ENCODE assay signal across 8 mouse cellular contexts in genomic region chr11:48799921-48800701, GRCm38 (mm10). TPM values are rescaled to one million over a fixed set of nuclear protein-coding genes. Genes with fewer than 3 reads are reported as not detected.
DNase-seq lines count a peak whose midpoint lies in the region; ATAC-seq lines count a peak whose summit lies in the region.

Gene Rack1 (plus strand): TSS chr11:48800332.

- intact Hi-C loops in gastrocnemius, postnatal 36 days (cut with DNase I): loop anchor here (2.0 to 10.0 kb wide), 2 partner anchors 17 to 445 kb away; partner anchors contain the start of genes Mgat1 and Trim41
- intact Hi-C loops in left cerebral cortex, postnatal 14 days (cut with DNase I): no loop called here

- H3K27ac ChIP-seq in intestine, embryonic 15.5 days: peak within 1 kb of the TSS; percentile 98

- no peaks in the 10 kb centered on the region for H3K9me3 ChIP-seq in intestine, embryonic 15.5 days

- H3K9ac ChIP-seq in intestine, embryonic 15.5 days: peak within 1 kb of the TSS; percentile 71

- H3K27me3 ChIP-seq in intestine, embryonic 15.5 days (replicated peaks): no peaks in the 10 kb centered on the region

- peak; percentile 86 for DNase-seq in adrenal gland, adult 8-10 months
- DNase-seq in embryo, embryonic 11.5 days (ENCODE audit: low read depth, low spot score): peak; percentile 82
- peak; percentile 80 to 86 for DNase-seq in gastrocnemius, postnatal 36 days
- peak; percentile 88 to 89 for DNase-seq in left cerebral cortex, postnatal 14 days (ENCODE audit: low spot score in 2 of 2)
- DNase-seq in right cerebral cortex, postnatal 14 days: peak; percentile 78
- peak; percentile 88 for DNase-seq in urinary bladder, postnatal 25 days (ENCODE audit: low spot score)

- H3K36me3 ChIP-seq in intestine, embryonic 15.5 days: peaks cover 30% of the 10 kb centered on the region

- peak within 1 kb of the TSS; percentile 77 for H3K4me2 ChIP-seq in intestine, embryonic 15.5 days (replicated peaks)

- H3K4me1 ChIP-seq in intestine, embryonic 15.5 days (replicated peaks): peaks cover 19% of the 10 kb centered on the region

- under 1% methylated on average over 47 of the region's 47 CpGs for WGBS in intestine, embryonic 15.5 days

- ATAC-seq in intestine, embryonic 15.5 days: peak; percentile 92
- ATAC-seq in megakaryocyte-erythroid progenitor cell, adult 5-6 weeks (replicated peaks; ENCODE audit: low FRiP score, low TSS enrichment, poor library complexity, severe bottlenecking): peak; percentile 86

- H3K4me3 ChIP-seq in intestine, embryonic 15.5 days (replicated peaks): peak within 1 kb of the TSS; percentile 65

RNA-seq across cellular contexts. Expression of gene Rack1, which starts in this region (rescaled TPM):
- total RNA-seq in adrenal gland, adult 8-10 months (2022): 100 to 1,000 TPM; 568 to 660 (median 629) TPM
- 100 to 1,000 TPM; 299 to 361 TPM for total RNA-seq in gastrocnemius, postnatal 36 days (2021)
- polyA plus RNA-seq in intestine, embryonic 15.5 days (2015; fragmentation: Nextera tagmentation; extraction: Ambion mirVana): 815 and 831 TPM in 2 replicates
- 100 to 1,000 TPM; 252 to 259 TPM for total RNA-seq in left cerebral cortex, postnatal 14 days (2021)
- total RNA-seq in megakaryocyte-erythroid progenitor cell, adult 5-6 weeks (2014; fragmentation: Nextera tagmentation): 2,653 and 3,048 TPM in 2 replicates
- total RNA-seq in megakaryocyte-erythroid progenitor cell, adult 5-6 weeks (2017): 1,625 and 1,902 TPM in 2 replicates

Comparison
In these comparisons a context has a peak if more than half of its experiments do, and no peak if none do; other contexts are left out.
1. Peak in every context shown above with its lines: DNase-seq, ATAC-seq, H3K4me3 ChIP-seq and H3K27ac ChIP-seq.